Mouse (Mus musculus) liver, embryonic 13.5 days (tissue): ENCODE measurements around the gene Ctsh. TPM values are rescaled to one million over a fixed set of nuclear protein-coding genes. Genes with fewer than 3 reads are reported as not detected.
"Not testable (repeated sequence)": the region's sequence is repeated elsewhere in the genome, so short reads cannot be mapped to it uniquely, and the experiment has no call there.

Source experiments
- ATAC-seq: fragments of 200-750 bp; cut with Nextera tagmentation; 2 replicates; pipeline ENCODE4 v1.8.0; 2017; ENCODE audit warnings: low read depth, mild to moderate bottlenecking, moderate number of reproducible peaks, moderate library complexity
- DNase-seq: peaks from one replicate; pipeline ENCODE4 v3.0.0; 2022
- H3K27ac ChIP-seq: fragments of 300-500 bp; sonication (generic); 2 replicates; pipeline ENCODE4 v1.5.1; 2015; ENCODE audit warnings: moderate library complexity, mild to moderate bottlenecking, inconsistent platforms
- H3K27me3 ChIP-seq: fragments of 300-500 bp; sonication (generic); 2 replicates; pipeline ENCODE4 v1.6.1; 2015; ENCODE audit warnings: mild to moderate bottlenecking, inconsistent platforms
- H3K36me3 ChIP-seq: fragments of 300-500 bp; sonication (generic); 2 replicates; pipeline ENCODE4 v1.6.1; 2015; ENCODE audit warnings: mild to moderate bottlenecking, inconsistent platforms
- H3K4me1 ChIP-seq: fragments of 300-500 bp; sonication (generic); replicated peaks from 2 replicates; pipeline ENCODE4 v1.6.1; 2015; ENCODE audit warnings: inconsistent platforms
- H3K4me2 ChIP-seq: fragments of 300-500 bp; sonication (generic); 2 replicates; pipeline ENCODE4 v1.6.1; 2015; ENCODE audit warnings: inconsistent platforms, mild to moderate bottlenecking, moderate library complexity
- H3K4me3 ChIP-seq: fragments of 300-500 bp; sonication (generic); replicated peaks from 2 replicates; pipeline ENCODE4 v1.5.1; 2015; ENCODE audit warnings: mild to moderate bottlenecking, inconsistent platforms
- H3K9ac ChIP-seq: fragments of 300-500 bp; sonication (generic); 2 replicates; pipeline ENCODE4 v1.6.1; 2015; ENCODE audit warnings: mild to moderate bottlenecking, inconsistent platforms
- H3K9me3 ChIP-seq: fragments of 300-500 bp; sonication (generic); replicated peaks from 2 replicates; pipeline ENCODE4 v1.6.1; 2016; ENCODE audit warnings: inconsistent platforms
- WGBS: fragments of 180-500 bp; shearing (Covaris S2); methylation state at CpG from one replicate; pipeline ENCODE4 v1.1.7; 2015; ENCODE audit not compliant: insufficient replicate concordance; 5-methylcytosine and 5-hydroxymethylcytosine counted together
- polyA plus RNA-seq: library from polyadenylated mRNA; unstranded; fragments of >200 nt; fragmentation: Nextera tagmentation; extraction: Ambion mirVana; gene quantifications from 2 replicates; pipeline ENCODE4 v1.2.1, GENCODE M21; 2015

Gene Ctsh
- polyA plus RNA-seq, 1 experiment from 2014 or later, result 53.1 TPM

DNA sequence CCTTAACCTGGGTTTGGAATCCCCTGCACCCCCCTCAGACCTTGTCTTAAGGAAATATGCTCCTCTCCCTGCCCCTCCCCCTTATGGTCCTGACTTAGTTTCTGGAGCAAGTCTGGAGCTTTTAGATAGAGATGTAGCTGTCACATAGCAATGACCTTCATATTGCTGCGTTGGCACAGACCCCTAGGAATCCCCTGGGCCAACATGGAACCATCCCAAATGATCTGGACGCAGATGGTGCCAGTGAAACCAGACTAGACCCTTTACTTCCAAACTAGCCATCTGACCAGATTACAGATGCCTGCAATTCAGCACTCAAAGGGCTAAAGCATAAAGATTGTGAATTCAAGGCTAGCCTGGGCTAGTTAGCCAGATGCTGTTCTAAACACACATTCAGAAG lies 2.8 kb downstream of the Ctsh start:
- Histone ChIP-seq H3K4me3 (no peak overlapping the region), H3K27me3 (peaks cover 12% of the 10 kb centered on the region), H3K4me2 (no peak overlapping the region), H3K27ac (no peak overlapping the region), H3K9me3 (no peaks in the 10 kb centered on the region), H3K9ac (no peak overlapping the region), H3K36me3 (no peaks in the 10 kb centered on the region), H3K4me1 (0 out of 2 replicates have a peak, but pooled peaks cover 2% of the 10 kb centered on the region)
- DNase-seq, result no peak
- ATAC-seq, result no peak
- WGBS, result 65% methylated on average over 2 of the region's 2 CpGs

DNA sequence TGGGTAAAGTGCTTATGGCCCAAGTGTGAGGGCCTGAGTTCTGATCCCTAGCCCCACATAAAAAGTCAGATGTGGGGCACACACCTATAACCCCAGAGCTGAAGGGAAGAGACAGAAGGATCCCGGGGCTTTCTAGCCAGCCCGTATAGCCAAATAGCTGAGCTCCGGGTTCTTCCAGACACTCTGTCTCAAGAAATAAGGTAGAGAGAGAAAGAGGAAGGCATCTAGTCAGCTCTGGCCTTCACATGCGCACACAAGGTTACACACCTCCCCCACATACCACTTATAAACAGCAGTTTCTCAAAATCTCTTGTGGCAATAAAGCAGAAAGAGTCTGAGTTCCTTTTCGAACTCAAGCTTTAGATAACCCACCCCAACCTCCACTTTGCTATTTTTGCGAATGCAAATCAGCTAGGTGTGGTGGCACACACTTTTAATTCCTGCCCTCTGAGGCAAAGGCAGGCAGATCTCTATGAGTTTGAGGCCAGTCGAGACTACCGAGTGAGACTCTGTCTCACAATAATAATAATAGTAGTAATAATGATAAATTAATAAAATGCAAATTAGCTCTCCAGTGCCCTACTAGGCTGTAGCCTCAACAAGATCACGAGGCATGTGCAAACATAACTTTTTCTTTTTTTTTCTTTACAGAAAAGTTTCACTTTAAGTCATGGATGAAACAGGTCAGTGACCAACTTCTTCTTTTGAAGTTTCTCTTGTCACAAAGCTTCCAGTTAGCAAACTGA lies 6.0 kb downstream of the Ctsh start:
- Histone ChIP-seq H3K4me3 (no peak overlapping the region), H3K27me3 (peaks cover 4% of the 10 kb centered on the region; the same call in 1 of the 2 replicates), H3K4me2 (no peak overlapping the region), H3K9ac (no peak overlapping the region), H3K9me3 (no peaks in the 10 kb centered on the region), H3K27ac (no peak overlapping the region), H3K4me1 (no peaks in the 10 kb centered on the region), H3K36me3 (no peaks in the 10 kb centered on the region)
- 64% methylated on average over 9 of the region's 9 CpGs for WGBS
- no peak for DNase-seq
- ATAC-seq, result no peak

DNA sequence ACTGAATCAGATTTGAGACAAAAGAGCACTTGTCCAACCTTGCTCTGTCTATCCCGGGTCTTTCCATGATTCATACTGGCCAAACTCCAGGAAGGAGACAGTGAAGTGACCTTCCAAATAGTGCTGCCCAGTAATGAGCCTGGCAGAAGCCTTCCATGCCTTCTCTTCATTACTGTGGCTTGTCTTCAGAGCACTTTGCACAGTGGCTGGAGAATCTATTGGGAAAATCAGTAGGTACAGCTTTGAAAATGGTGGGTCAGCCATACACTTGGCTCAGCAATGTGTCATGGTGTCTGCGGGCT lies 6.6 kb downstream of the Ctsh start:
- ATAC-seq, result no peak
- H3K4me3 ChIP-seq, result no peak overlapping the region
- H3K36me3 ChIP-seq, result no peaks in the 10 kb centered on the region
- no peak overlapping the region for H3K9ac ChIP-seq
- H3K27me3 ChIP-seq, result peaks cover 4% of the 10 kb centered on the region; the same call in 1 of the 2 replicates
- 78% methylated on average over 2 of the region's 2 CpGs for WGBS
- no peak overlapping the region for H3K4me2 ChIP-seq
- no peak overlapping the region for H3K27ac ChIP-seq
- H3K9me3 ChIP-seq, result no peaks in the 10 kb centered on the region
- no peak for DNase-seq
- H3K4me1 ChIP-seq, result no peaks in the 10 kb centered on the region

DNA sequence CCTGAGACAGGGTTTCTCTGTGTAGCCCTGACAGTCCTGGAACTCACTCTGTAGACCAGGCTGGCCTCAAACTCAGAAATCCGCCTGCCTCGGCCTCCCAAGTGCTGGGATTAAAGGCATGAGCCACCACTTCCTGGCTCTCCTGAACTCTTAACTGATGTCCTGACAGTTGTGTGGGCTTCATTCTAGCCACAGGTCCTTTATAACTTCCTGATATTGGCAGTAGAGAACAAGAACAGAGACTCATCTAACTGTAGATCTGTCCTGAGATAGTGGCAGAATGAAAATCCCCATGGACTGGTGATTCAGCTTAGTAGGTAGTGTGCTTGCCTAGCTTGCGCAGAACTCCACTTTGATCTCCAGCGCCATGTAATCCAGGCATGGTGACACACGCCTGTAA lies 7.0 kb downstream of the Ctsh start:
- H3K4me1 ChIP-seq, H3K4me3 ChIP-seq, DNase-seq, H3K9me3 ChIP-seq, H3K27ac ChIP-seq, H3K27me3 ChIP-seq, ATAC-seq, H3K4me2 ChIP-seq, H3K36me3 ChIP-seq, H3K9ac ChIP-seq: not testable (repeated sequence)
- WGBS, result 56% methylated on average over 5 of the region's 5 CpGs

DNA sequence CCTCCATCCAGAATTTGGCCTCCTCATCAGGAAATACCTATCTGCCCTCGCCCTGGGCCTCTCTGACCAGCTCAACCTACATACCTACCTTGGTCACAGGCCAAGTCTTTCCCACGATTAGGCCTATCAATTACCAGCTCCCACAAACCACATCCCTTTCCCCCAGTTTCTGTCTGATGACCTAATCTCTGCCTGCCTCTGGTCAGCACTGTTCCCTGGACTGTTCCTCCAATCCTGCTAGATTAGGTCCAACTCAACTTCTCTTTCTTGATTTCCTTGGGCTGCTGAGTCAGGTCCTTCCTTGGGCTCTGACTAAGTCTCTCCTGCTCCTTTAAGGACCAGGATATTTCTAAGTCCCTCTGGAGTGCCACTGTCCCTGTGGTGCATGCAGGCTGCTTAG lies 13.4 kb downstream of the Ctsh start:
- Histone ChIP-seq H3K27me3 (no peaks in the 10 kb centered on the region), H3K4me2 (no peak overlapping the region), H3K4me1 (no peaks in the 10 kb centered on the region), H3K4me3 (no peak overlapping the region), H3K9me3 (no peaks in the 10 kb centered on the region), H3K27ac (no peak overlapping the region), H3K9ac (no peak overlapping the region), H3K36me3 (no peaks in the 10 kb centered on the region)
- WGBS, result 36% methylated on average over 2 of the region's 2 CpGs
- ATAC-seq, result no peak
- no peak for DNase-seq

DNA sequence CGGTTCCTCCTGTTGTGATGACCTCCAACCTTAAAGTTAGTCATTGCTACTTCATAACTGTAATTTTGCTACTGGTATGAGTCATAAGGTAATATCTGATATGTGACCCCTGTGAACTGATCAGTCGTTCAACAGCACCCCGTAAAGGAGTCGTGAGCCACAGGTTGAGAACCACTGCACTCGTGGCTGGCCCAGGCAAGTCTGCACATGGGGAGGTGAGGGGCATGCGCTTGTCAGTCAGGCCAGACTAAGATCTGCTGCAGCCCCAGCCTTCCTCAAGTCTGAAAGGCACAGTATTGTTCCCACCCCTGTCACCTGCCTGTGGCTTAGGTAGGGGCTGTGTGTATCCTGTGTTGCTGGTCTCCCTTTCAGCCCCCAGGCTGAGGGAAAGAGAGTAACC lies 14.8 kb downstream of the Ctsh start:
- H3K9me3 ChIP-seq, result no peaks in the 10 kb centered on the region
- ATAC-seq, result no peak
- no peaks in the 10 kb centered on the region for H3K36me3 ChIP-seq
- WGBS, result 57% methylated on average over 6 of the region's 6 CpGs
- no peaks in the 10 kb centered on the region for H3K4me1 ChIP-seq
- no peak overlapping the region for H3K27ac ChIP-seq
- H3K9ac ChIP-seq, result no peak overlapping the region
- DNase-seq, result no peak
- no peak overlapping the region for H3K4me2 ChIP-seq
- H3K4me3 ChIP-seq, result no peak overlapping the region
- H3K27me3 ChIP-seq, result no peaks in the 10 kb centered on the region

DNA sequence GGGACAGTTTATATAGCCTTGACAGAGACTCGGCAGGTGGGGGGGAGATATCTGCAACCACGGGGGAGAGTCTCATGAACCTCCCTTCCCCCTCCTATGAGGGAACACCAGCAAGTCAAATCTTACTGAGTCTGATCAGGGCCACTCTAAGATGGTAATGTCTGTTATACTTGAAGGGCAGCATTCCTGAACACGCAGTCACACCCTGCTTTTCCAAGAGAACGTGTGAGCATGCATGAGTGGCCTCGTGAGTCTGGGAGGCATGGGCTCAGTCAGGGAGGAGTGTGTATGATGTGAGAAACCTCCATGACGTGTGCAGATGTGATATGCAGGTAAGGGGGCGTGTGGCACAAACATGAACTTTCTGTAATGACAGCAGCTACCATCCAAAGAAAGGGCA lies 15.5 kb downstream of the Ctsh start:
- H3K36me3 ChIP-seq, result no peaks in the 10 kb centered on the region
- WGBS, result 53% methylated on average over 7 of the region's 7 CpGs
- H3K9me3 ChIP-seq, result no peaks in the 10 kb centered on the region
- no peak overlapping the region for H3K9ac ChIP-seq
- H3K27me3 ChIP-seq, result no peaks in the 10 kb centered on the region
- DNase-seq, result no peak
- no peak for ATAC-seq
- no peak overlapping the region for H3K4me2 ChIP-seq
- H3K27ac ChIP-seq, result no peak overlapping the region
- no peaks in the 10 kb centered on the region for H3K4me1 ChIP-seq
- H3K4me3 ChIP-seq, result no peak overlapping the region

DNA sequence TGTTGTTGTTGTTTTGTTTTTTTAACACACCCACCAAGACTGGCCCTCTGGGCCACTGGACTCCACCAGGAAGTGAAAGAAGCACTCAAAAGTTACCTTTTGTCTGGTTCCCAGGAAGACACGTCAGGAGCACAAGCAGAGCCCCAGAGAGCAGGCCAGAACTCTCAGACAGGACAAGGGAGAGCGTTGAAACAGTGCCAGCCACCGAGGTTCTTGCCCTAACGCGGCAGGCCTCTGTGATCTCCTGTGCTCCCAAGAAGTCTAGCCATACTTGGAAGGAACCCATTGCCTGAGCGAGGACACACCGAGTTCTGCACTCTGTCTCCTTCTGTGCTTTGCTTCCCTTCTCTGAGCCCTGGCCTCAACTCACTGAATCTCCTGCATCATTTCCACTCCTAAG lies 16.2 kb downstream of the Ctsh start:
- 64% methylated on average over 7 of the region's 7 CpGs for WGBS

DNA sequence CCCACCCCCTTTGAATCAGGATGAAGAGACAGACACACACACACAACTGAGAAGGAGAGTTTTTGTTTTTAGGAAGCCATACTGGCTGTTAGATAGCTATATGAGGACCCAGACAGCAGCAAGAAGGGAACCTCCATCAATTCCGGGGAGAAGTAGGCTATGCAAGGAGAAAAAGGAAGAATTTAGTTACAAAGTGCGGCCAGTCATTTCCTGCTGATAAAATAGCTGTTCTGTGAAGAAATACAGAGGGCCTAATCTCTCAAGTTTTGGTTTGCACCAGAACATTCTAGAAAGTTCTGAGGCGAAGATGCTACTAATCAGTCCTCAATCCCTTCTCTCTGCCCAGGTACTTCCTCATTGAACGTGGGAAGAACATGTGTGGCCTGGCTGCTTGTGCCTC lies 21.4 kb downstream of the Ctsh start:
- Histone ChIP-seq H3K4me3 (no peak overlapping the region), H3K9ac (no peak overlapping the region), H3K4me1 (no peaks in the 10 kb centered on the region), H3K27me3 (no peaks in the 10 kb centered on the region), H3K9me3 (no peaks in the 10 kb centered on the region), H3K4me2 (no peak overlapping the region), H3K27ac (no peak overlapping the region), H3K36me3 (no peaks in the 10 kb centered on the region)
- WGBS, result 20% methylated on average over 4 of the region's 4 CpGs
- DNase-seq (no peak), ATAC-seq (no peak)

More for the DNA sequence above, 16.2 kb downstream of the Ctsh start:
- DNase-seq (no peak), ATAC-seq (no peak)
- Histone ChIP-seq H3K27me3 (no peaks in the 10 kb centered on the region), H3K4me2 (no peak overlapping the region), H3K27ac (no peak overlapping the region), H3K9ac (no peak overlapping the region), H3K4me1 (no peaks in the 10 kb centered on the region), H3K36me3 (no peaks in the 10 kb centered on the region), H3K4me3 (no peak overlapping the region), H3K9me3 (no peaks in the 10 kb centered on the region)

DNA sequence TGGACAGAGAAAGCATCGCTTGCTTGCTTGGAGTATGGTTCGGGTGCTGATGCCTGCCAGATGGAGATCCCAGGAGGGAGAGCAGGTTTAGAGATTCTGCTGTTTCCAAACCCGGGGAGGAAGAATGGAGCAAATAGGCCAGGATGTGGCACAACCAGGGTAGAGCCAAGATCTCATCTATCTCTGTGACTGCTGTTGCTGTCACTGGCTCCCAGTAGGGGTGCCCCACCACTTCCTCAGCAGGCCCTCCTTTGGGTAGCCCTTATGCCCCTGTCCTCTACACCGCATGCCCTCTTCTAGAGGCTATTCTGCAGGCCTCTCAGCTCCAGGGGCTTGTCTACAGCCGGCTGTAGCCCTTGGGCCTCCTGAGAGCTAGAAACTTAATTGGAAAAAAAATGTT lies 22.2 kb downstream of the Ctsh start:
- Histone ChIP-seq H3K9ac (no peak overlapping the region), H3K9me3 (no peaks in the 10 kb centered on the region), H3K4me1 (no peaks in the 10 kb centered on the region), H3K27me3 (no peaks in the 10 kb centered on the region), H3K27ac (no peak overlapping the region), H3K4me3 (no peak overlapping the region), H3K36me3 (no peaks in the 10 kb centered on the region), H3K4me2 (no peak overlapping the region)
- no peak for ATAC-seq
- 72% methylated on average over 5 of the region's 5 CpGs for WGBS
- DNase-seq, result no peak

DNA sequence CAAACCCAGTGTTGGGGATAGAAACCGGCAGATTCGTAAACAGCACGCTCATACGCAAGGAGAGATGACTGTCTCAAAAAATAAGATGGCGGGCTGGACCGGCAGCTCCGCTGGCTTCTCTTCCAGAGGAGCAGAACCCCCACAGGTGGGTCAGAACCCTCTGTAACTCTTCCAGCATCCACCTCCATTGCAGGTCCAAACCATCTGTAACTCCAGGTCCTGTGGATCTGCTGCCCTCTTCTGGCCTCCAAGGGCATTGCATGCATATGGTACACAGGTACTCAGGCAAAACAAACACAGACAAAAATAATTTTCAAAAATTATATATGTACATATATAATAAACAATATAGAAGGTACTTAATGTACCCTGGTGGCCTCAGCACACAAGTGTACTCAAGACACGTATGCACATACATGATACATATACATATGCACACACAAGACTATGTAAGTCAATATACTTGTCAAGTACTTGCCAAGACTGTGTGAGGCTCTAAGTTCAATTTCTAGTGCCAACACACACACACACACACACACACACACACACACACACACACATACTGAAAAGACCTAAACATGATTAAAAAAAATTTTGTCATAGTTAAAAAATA lies 23.0 kb downstream of the Ctsh start:
- ATAC-seq (no peak), DNase-seq (peak; percentile 37)
- Histone ChIP-seq H3K9me3 (no peaks in the 10 kb centered on the region), H3K36me3 (no peaks in the 10 kb centered on the region), H3K4me3 (no peak overlapping the region), H3K27me3 (no peaks in the 10 kb centered on the region), H3K9ac (no peak overlapping the region), H3K27ac (no peak overlapping the region), H3K4me2 (no peak overlapping the region), H3K4me1 (no peaks in the 10 kb centered on the region)
- 53% methylated on average over 8 of the region's 8 CpGs for WGBS

DNA sequence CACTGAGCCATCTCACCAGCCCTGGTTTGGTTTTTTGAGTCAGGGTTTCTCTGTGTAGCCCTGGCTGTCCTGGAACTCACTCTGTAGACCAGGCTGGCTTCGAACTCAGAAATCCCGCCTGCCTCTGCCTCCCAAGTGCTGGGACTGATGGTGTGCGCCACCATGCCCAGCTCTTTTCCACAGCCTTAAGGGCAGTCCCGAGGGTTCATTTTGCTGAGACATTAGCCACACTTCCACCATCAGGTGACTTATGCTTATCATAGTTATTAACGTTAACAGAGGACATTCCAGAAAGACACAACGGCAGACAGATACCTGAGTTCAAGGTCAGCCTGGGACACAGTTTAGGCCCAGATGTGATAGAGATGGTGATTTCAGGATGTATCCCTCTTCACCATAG lies 28.0 kb downstream of the Ctsh start:
- H3K9me3 ChIP-seq, H3K27ac ChIP-seq, H3K36me3 ChIP-seq, H3K4me2 ChIP-seq, ATAC-seq, H3K4me3 ChIP-seq, H3K27me3 ChIP-seq, DNase-seq, H3K4me1 ChIP-seq, H3K9ac ChIP-seq: not testable (repeated sequence)
- WGBS, result 67% methylated on average over 6 of the region's 6 CpGs
